Mouse (Mus musculus) megakaryocyte, embryonic 14.5 days (primary cell): Measurements from ENCODE around the gene Stx1b.

Experiments used
- FLI1 ChIP-seq: IDR thresholded peaks from 2 replicates; pipeline ENCODE4 v1.6.1; 2012; ENCODE audit warnings: low read length, inconsistent platforms, mixed read lengths
- GATA1 ChIP-seq: IDR thresholded peaks from 3 replicates; pipeline ENCODE4 v1.6.1; 2012; ENCODE audit warnings: mixed read lengths, low read length, inconsistent platforms, borderline replicate concordance

GRCm38 (mm10) chr7:127760478-127760877 is 63.9 kb downstream of the Stx1b start:
- no peak for TF ChIP-seq GATA1
- TF ChIP-seq FLI1: no peak
